Mouse (Mus musculus): ENCODE results near the gene Gck.

DNA sequence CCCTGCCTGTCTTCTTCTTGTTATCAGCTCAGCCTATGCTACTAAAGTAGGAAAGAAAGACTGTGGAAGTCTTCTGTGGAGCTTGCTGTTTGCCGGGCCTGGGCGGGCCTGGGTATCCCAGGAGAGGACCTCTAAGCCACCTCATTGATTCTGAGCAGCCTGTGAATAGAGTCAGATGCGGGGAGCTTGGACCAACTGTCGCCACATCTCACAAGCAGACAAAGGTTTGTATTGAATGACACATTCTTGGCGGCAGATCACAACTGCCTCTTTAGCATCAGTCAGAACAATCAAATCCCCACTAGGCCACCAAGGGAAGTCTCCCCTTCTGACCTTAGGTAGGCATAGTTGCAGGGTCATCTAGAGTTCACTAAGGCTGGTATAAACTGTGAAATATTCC lies 62.6 kb downstream of the Gck start:
- TF ChIP-seq POLR2A (IDR thresholded peaks at IDR 0.05; ENCODE audit: low read depth, low read length) (no peak), CTCF (IDR thresholded peaks at IDR 0.05; ENCODE audit: extremely low read depth, insufficient read length, insufficient replicate concordance, low read depth, low read length) (no peak)

Measured in small intestine, adult 2 months (tissue).